Mouse (Mus musculus): ENCODE results near the gene F11r.

Gene F11r

DNA sequence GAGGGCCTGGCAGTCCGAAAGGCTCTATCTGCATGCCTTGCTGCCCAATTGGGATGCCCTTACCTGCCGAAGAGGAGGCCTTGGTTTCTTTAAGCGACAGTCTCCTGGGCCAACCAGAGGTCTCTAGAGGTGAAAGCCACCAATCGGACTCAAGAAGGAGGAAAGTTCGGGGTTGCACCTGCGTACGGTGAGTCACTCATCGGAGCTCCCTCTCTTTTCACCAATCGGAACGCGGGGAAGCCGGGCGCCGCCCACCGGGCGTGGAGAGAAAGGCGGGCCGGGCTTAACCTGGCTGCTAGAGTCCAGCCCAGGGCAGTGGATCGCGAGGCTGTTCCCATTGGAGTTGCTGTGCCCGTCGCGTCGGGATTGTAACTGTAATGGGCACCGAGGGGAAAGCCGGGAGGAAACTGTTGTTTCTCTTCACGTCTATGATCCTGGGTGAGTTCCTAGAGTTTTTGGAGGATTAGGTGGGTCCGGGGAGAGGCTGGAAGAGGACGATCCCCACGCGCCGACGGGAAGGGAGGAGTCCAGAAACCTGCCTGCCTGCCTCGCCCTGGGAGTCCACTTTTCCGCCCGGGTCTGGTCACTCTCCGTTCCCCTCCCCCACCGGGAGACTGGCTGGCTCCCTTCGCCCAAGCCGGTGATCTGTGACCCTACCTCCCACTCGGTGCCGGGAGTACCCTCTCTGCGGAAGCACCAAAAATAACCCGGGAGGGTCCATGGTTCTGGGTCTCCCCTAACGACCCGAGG, at the start of gene F11r:
Gene F11r, plus strand, starts transcription at position 272 of the 750 bp plus-strand sequence.
- peak; percentile 89 for DNase-seq (ENCODE audit: low spot score)

DNA sequence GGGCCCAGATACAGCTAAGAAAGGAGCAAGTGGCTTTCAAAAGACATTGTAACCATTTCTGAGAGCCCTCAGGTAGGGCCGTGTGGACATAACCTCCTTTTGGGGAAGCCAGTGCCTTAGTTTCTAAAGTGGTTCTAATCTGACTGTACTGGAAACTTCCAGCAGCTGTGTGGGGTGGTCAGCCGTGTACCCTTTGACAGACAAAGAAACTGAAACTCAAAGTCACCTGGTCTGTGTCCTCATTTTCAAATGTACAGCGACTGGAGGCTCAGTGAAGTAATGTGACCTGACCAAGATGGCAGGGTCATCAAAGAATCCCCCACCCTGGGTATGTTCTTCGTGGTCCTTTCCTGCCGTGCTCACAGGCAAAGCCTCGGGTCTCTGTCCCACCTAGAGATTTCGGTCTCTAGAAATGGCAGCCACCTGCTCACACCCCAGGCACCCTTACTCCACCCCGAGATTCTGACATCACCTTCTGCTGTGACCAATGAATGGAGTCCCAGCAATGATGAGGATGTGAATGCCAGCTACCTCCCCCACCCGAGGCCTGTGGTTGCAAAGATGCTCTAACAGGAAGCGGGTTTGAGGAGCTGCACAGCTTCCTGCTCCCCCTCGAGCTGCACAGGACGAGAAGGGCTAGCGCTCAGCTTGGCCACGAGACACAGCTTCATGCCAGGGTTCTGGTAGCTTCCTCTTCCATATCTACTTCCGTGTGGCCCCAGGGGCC, 48.8 kb upstream of the F11r start, which contains the start of gene Arhgap30:
Gene Arhgap30, plus strand, starts transcription at position 579 of the 727 bp plus-strand sequence.
- no peak for DNase-seq (ENCODE audit: low spot score)

DNA sequence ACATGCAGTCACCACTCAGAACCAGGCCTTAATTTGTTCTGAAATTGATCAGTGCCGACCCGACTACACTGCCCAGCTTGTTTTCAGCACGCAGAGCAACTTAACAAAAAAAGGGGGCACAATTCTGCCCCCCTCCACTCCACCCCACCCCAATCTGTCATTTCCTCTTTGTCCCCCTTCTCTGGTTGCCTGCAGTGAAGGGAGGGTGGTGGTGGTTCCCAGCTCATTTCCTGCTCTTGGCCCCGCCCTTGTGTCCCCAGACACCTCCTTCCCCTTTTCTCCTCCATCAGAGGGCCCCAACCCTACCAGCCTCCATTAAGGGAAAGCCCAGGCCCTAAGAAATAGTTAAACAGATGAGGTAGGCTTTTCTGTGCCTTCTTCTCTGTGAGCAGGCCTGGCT, 47.2 kb upstream of the F11r start:
- no peak for DNase-seq (ENCODE audit: low spot score)

DNA sequence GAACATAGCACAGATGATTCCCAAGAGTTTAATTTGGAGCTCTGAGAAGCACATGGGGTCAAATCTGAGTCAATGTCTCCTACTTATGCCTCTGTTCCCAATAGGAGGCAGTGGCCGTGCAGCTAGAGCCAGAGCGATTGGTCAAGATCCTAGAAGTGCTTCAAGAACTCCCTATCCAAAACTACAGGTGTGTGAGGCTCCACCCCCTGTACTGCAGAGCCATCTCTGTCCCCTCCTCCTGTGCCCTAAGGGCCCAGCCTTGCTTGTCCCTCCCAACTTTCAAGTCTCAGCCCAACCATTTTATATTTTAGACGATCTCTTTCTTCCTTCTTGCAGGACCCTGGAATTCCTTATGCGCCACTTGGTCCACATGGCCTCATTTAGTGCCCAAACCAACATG, 35.5 kb upstream of the F11r start:
- no peak for DNase-seq (ENCODE audit: low spot score)

DNA sequence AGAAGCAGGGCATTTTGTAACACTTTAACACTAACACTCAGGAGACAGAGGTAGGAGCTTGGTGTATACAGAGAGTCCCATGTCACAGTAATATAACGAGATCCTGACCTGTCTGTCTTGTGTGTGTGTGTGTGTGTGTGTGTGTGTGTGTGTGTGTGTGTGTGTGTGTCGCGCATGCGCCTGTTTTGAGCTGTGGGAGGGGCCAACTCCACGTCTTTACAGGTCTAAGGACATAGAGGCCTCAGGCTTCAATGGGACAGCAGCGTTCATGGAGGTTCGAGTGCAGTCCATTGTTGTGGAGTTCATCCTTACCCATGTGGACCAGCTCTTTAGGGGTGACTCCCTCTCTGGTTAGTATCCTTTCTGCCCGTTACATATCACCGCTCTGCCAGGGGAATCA, 34.3 kb upstream of the F11r start:
- DNase-seq (ENCODE audit: low spot score) = no peak

DNA sequence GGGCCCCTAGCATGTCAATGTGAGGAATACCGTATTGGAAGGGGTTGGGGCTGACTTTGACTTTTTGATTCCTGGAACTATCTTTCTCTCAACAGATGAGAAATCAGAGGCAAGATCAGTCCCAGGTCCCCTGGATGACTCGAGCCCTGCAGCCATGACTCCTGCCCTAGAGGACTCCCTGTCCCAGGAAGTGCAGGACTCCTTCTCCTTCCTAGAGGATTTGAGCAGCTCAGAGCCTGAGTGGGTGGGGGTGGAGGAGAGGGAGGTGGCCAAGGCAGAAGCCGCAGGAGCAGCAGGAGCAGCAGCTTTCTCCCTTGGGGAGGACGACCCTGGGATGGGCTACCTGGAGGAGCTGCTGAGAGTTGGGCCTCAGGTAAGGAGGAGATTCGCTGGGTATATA, 30.1 kb upstream of the F11r start:
- DNase-seq (ENCODE audit: low spot score) = no peak

DNA sequence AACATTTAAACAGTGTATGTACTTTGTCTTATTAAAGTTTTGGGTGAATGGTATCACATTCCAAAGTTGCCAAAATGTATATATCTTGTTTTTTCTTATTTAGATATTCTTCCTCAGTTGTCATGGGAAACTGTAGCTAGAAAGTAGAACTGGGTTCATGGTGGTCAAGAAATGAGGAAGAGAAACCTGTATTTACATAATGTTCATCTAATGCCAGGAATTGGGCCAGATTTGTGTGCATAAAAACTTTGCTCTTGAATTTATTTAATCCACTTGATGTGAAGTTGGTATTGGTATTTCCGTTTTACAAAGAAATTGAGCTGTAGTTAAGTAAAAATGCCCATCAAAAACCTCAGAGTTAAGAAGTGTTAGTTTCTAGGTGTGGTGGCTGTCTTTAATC, 27.1 kb upstream of the F11r start:
- no peak for DNase-seq (ENCODE audit: low spot score)

DNA sequence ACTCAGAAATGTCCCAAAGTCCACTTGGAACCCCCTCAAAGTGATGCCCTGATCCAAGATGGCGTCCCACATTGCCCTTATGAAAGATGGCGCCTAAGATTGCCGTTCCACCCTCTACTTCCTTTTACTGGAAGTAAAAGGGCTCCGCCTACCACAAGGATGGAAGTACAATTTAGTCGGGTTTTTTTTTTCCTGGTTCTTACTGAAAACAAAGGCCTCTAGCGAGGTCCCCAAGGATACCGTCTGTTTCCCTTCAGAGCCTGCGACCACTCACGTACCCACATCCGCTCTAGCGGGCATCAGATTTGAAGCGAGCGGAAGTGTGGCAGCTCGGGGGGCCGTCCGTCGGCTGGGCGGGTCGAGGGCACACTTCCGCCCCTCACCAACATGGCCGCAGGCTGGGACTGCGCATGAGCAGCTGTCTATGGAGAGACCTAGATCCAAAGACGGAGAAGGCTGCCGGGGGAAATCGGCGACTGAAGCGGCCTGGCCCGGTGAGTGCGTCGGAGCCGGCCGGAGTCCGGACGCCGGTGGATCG, 26.3 kb upstream of the F11r start, which contains the start of gene Usf1:
Gene Usf1, plus strand, starts transcription at position 367 of the 538 bp plus-strand sequence.
- DNase-seq (ENCODE audit: low spot score) = peak; percentile 95

DNA sequence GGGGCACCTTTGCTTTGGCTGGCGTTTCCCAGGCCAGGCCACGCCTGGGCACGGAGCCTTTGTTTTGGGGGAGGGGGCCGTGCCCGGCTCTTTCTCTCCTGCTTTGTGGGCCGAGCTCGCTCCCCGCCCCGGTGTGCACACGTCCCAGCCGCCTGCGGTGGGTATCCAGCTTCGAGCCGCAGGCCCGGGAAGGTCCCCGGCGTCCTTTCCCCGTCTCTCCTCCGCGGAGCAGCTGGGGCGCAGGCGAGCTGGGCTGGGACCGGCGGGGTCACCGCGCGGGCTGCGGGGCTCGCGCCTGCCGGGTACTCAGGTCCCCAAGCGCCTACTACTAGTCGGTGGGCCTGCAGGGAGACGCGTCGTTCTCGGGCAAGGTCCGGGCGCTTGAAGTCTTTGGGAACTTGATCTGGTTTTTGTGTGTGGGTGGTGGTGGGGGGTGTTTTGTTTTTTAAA, 25.8 kb upstream of the F11r start:
- no peak for DNase-seq (ENCODE audit: low spot score)

DNA sequence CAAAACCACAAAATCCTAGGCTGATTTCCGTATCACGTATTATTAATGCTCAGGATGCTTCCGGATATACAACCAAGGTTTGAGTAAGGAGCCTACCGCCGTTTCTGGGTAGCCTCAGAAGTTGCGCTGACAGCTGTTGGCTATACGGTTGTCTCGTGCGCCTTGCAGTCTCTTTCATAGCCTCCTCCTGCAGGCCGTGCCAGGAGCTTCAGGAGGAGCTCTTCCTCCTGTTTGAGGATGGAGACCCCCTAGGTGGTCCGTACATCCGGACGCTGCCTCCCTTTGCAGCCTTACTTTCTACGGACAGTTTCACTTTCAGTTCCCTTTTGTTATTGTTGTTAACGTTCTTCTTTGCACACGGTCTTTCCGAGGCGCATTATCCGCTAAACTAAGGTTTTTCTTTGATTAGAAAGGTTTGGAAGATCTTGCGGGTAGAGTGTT, 25.3 kb upstream of the F11r start:
- DNase-seq (ENCODE audit: low spot score) = peak; percentile 49

DNA sequence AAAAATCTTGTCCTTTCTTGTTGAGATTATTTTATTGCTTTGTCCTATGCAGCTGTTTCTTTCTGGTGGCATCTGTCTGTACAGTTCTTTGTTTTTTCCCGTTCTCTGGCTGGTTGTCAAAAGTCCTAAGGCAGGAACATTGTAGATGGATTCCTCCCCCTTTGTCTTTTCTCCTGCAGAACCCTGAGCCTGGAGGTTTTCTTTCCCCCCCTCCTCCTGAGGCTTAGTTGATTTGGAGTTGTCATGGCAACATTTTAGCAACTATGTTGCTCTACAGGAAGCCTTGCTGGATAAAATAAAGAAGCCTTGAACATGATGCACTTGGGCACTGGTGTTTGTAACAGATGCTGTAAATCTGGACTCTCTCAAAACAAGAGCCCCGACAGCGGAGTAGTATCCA, 24.9 kb upstream of the F11r start:
- peak; percentile 81 for DNase-seq (ENCODE audit: low spot score)

DNA sequence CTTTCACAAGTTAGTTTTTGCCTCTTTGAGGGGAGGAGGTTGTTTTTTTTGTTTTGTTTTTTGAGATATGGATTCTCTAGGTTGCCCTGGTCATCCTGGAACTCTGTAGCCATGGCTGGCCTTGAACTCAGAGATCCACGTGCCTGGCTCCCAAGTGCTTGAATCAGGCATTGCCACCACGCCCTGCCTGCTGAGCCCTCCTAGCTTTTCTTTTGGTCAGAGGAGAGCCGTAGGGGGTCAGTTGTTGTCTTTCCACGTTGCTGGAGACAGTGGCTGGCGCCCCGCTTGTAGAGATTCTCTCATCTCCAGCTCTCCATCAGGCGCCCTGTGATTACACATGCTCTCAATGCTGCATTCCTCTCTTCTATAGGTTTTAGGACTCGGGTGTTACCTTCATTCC, 23.7 kb upstream of the F11r start:
- DNase-seq (ENCODE audit: low spot score) = no peak

DNA sequence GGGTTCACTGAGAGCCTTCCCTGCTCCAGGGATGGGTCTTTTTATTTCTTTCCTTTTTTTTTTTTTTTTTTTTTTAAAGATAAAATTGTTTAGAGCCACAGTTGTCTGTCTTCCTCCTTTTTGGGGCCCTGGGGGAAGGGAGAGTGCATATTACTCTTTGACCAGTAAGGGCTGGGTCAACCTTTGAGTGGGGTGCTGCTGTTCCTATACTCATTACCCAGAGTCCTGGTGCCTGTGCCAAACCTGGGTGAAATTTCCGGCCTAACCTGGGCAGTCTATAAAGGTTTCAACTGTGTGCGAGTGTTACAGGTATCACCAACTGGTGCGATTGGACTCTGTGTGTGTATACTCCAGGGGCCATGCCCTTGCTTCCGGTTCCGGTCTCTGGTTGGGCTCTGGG, 18.7 kb upstream of the F11r start, which contains the start of gene Tstd1:
Gene Tstd1, plus strand, starts transcription at position 213 of the 400 bp plus-strand sequence.
- DNase-seq (ENCODE audit: low spot score) = no peak

DNA sequence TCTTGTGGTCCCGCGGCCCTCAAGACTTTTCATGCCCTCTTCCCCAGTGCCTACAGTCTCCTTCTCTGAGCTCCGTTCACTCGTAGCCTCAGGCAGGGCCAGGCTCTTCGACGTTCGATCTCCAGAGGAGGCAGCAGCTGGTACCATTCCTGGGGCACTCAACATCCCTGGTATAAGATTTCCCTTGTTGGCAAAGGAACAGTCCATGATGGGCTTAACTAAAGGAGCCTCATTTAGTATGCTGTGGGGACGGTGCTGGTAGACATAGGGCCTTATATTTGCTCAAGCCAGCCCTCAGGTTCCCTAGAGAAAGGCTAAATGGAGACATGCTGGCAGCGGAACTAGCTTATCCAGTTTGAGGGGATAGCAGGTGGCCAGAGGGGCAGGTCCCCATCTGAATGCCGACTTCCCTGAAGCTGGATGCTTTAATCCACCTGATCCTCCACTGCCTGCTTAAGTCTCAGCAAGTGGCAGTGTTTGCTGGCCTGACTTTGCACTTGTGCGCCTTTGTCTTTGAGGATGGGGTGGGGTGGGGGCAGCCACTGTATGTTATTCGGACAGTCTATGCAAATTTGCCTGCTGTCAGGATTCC, 17.9 kb upstream of the F11r start:
- no peak for DNase-seq (ENCODE audit: low spot score)

DNA sequence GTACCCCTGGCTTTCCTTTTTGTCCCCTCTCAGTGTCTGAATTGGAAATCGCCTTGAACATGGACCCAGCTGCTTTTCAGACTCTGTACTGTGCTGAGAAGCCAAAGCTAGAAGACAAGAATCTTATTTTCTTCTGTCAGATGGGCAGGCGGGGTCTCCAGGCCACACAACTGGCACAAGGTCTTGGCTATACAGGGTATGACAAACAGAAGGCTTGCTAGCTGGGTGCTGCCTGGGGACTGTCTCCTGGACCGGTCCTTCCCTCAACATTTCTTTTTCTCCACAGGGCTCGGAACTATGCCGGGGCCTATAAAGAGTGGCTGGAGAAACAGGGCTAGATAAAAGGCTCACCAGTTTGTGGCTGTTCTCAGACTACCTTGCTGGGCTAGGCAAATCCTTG, 17.4 kb upstream of the F11r start:
- no peak for DNase-seq (ENCODE audit: low spot score)

DNA sequence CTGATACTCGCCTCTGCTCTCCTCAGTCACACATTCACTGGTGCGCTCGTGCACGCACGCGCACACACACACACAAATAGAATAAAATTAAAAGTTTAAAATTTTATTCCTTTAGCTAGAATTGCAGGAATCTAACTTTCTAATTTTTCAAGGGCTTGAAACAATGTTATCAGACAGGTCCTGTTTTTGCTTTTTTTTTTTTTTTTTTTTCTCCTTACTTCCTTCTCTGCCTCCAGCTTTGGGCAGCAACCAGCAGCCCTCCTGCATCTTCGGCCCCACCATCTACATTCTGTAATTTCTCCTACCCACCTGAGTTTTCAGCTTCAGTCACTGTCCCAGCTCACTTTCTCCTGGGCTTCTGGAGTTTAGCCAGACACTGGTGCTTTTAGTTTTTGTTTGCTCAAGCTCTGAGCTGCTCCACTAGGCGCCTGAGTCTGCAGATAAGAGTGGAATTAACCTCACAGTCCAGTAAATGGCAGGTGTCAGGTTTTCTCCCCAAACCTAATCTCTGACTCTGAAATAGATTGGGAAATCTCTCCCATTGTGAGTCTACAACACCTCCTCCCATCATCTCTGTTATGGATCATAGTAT, 14.7 kb upstream of the F11r start:
- DNase-seq (ENCODE audit: low spot score) = no peak

DNA sequence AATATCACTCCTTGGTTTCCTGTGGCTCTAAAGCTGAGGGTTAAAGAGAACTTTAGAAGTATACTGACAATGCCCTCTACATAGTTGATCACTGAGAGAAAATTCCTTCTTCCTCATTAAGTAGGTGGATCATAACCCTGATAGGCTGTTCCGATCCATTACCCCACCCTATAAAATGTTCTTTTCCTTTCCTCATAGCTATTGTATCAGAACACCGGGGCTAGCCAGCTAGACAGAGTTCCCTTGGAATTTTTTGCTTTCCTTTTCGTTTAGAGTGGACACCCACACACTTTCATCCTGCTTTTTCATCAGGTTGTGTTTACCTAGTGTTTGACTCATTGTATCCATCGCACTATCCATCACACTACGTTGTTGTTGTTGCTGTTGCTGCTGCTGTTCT, 12.7 kb upstream of the F11r start:
- DNase-seq (ENCODE audit: low spot score) = no peak

DNA sequence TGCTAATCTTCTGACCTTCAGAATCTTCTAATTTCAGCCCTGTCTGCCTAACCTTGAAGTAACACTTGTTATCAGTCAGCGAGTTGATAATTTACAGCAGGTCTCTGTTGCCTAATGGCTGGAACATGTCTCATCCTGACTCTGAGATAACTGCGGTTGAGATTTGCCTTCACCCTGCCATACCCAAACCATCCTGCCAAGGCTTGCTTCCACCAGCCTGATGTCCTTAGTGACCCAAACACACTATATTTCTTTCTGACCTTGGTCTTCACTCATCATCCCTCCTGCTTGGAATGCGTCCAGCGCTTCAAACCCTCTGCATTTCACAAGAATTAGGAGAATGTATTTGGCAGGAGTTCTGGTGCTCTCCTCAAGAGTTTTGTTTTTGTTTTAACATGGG, 12.2 kb upstream of the F11r start:
- peak; percentile 75 for DNase-seq (ENCODE audit: low spot score)

DNA sequence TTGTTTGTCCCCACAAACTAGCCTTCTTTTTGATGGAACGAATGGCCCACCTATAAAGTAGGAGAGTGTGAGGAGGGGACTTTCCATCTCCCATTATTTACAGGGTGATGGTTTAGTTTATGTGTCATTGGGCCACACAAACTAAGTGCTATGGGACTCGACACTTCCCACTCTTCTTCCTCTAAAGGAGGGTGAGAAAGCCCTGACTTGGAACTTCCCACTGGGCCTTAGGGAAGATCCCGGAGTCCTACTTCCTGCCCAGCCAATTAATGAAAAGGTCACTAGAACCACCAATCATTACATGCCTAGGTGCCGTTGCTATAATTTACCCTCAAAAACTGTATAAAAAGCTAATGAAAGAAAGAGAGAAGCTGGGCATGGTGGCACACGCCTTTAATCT, 5.2 kb upstream of the F11r start:
- DNase-seq (ENCODE audit: low spot score) = no peak

DNA sequence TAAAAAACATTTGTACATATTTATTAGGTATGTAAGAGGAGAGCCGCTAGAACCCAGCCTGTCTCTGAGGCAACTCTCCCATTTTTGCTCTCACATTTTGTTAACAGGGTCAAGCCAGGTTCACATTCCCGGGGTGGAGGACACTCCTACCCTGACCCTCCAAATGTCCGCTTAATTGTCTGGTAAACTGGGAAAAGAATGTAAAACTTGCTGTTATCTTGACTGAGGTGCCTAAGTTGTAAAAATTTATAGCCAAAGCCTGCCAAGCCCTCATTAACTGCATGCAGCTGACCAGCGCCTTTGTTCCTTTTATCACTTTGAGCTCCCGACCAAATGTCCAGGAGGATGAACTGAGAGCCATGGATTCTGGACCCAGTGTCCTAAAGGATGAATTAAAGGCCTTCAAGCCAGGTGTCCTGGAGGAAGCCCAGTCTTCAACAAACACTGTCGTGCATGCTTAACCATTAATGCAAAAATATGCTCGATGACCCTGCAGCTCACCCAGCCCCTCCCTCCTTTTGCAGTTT, 2.0 kb upstream of the F11r start:
- DNase-seq (ENCODE audit: low spot score) = no peak

DNA sequence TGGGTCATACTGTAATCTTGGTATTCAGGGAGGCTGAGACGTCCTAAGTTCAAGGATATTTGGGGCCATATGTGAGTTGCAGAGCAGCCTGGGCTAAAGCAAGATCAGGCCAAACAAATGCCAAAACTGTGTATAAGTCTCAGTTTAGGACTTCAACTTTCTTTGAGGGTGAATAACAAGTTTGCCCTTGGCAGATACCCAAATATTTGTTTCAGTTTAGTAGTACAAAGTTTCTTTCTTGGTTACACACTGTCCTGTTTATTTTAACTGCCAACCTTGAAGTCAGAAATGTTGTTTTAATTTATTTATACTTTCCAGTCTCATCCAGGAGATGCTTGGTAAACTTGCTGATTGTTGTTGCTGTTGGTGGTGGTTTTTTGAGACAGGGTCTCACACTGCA, 1.4 kb upstream of the F11r start:
- DNase-seq (ENCODE audit: low spot score) = no peak

Data from testis, postnatal 14 days (tissue).